ENCODE assay signal across 7 mouse cellular contexts in the genomic region with DNA sequence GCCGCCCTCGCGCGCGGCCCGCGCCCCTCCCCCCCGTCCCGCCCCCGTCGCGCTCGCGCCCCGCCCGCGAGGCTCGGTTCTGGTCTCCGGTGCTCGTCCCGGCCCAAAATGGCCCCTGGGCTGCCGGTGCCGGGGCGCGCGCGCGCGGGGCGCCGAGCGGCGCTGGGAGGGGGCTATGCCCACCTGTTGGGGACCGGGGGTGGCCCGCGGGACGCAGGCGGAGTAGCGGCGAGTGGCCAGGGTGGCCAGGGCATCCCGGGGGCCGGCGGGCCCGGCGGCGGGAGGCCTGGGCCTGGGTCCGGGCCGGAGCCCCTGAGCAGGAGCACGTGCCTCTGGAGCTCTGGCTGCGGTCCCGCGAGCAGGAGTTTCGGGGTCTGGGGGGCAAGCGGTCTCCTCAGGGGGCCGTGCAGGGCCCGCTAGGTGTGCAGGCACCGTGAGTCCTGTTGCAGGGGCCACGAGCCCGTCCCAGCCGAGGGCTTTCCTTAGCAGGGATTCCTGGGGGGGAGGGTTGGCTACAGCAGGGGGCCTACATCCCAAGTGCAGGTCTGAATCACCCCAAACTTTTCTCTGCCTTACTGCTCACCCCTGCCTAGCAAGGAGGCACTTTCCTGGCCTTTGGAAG. TPM values are rescaled to one million over a fixed set of nuclear protein-coding genes. Genes with fewer than 3 reads are reported as not detected.
DNase-seq lines count a peak whose midpoint lies in the region; ATAC-seq and TF ChIP-seq lines count a peak whose summit lies in the region.

No protein-coding gene starts in this region.

- H3K36me3 ChIP-seq in forebrain, postnatal 0 days (ENCODE audit: insufficient read depth) = no peaks in the 10 kb centered on the region
- H3K36me3 ChIP-seq in midbrain, embryonic 16.5 days (ENCODE audit: control insufficient read depth, insufficient read depth, low read length) = no peaks in the 10 kb centered on the region

- TF ChIP-seq POLR2A in brain, embryonic 14.5 days (IDR thresholded peaks at IDR 0.05; ENCODE audit: borderline replicate concordance, extremely low read depth, insufficient read depth, insufficient read length, poor library complexity, severe bottlenecking) = no peak

- peak overlapping the region; percentile 92 for H3K27ac ChIP-seq in forebrain, postnatal 0 days (ENCODE audit: low read depth, low read length)
- H3K27ac ChIP-seq in midbrain, embryonic 16.5 days (ENCODE audit: low read length) = peak overlapping the region; percentile 74

- H3K4me2 ChIP-seq in forebrain, postnatal 0 days (ENCODE audit: low read depth) = peak overlapping the region; percentile 88
- peak overlapping the region; percentile 94 for H3K4me2 ChIP-seq in midbrain, embryonic 16.5 days (ENCODE audit: low read length)

- no peaks in the 10 kb centered on the region for H3K9me3 ChIP-seq in forebrain, postnatal 0 days (ENCODE audit: low read length)
- no peaks in the 10 kb centered on the region for H3K9me3 ChIP-seq in midbrain, embryonic 16.5 days (replicated peaks; ENCODE audit: control insufficient read depth, low read length, poor library complexity, severe bottlenecking)

- no peak for TF ChIP-seq CTCF in brain, embryonic 14.5 days (IDR thresholded peaks at IDR 0.05; ENCODE audit: borderline replicate concordance, extremely low read depth, insufficient read depth, insufficient read length)
- no peak for TF ChIP-seq CTCF in forebrain, postnatal 0 days (IDR thresholded peaks at IDR 0.05; ENCODE audit: low read depth)

- H3K9ac ChIP-seq in forebrain, postnatal 0 days = peak overlapping the region; percentile 98
- peak overlapping the region; percentile 94 for H3K9ac ChIP-seq in midbrain, embryonic 16.5 days (ENCODE audit: low read depth, low read length)

- H3K27me3 ChIP-seq in forebrain, postnatal 0 days (ENCODE audit: insufficient read depth, low read length) = no peaks in the 10 kb centered on the region
- no peaks in the 10 kb centered on the region for H3K27me3 ChIP-seq in midbrain, embryonic 16.5 days (ENCODE audit: control insufficient read depth, insufficient read depth, low read depth, low read length)

- peak; percentile 10 for ATAC-seq in forebrain, postnatal 0 days
- peak; percentile 19; the same call in 1 of the 2 replicates for ATAC-seq in midbrain, embryonic 16.5 days

- peak overlapping the region; percentile 99 for H3K4me3 ChIP-seq in forebrain, postnatal 0 days (ENCODE audit: low read depth, low read length)
- peak overlapping the region; percentile 100 for H3K4me3 ChIP-seq in midbrain, embryonic 16.5 days (ENCODE audit: low read depth, low read length)

- DNase-seq in right cerebral cortex, postnatal 4 days = peak; percentile 42
- no peak for DNase-seq in right cerebral cortex, postnatal 36 days (ENCODE audit: low spot score in 2 of 2)
- DNase-seq in brain, embryonic 14.5 days (ENCODE audit: low read depth) = peak; percentile 27
- peak; percentile 34 for DNase-seq in forebrain, postnatal 0 days
- DNase-seq in kidney, postnatal 25 days = peak; percentile 13 to 58
- no peak for DNase-seq in c-Kit-positive CD71-positive TER-119-positive erythroid progenitor cells, embryonic 14.5 days (ENCODE audit: low spot score)

- H3K4me1 ChIP-seq in forebrain, postnatal 0 days (ENCODE audit: insufficient read depth) = peaks cover 17% of the 10 kb centered on the region
- H3K4me1 ChIP-seq in midbrain, embryonic 16.5 days (ENCODE audit: control insufficient read depth, insufficient read depth, low read length) = peaks cover 30% of the 10 kb centered on the region

- 8% methylated on average over 44 of the region's 60 CpGs for WGBS in forebrain, postnatal 0 days
- WGBS in midbrain, embryonic 16.5 days = 1% methylated on average over 19 of the region's 60 CpGs

RNA-seq across cellular contexts. Expression of a gene that starts 0.6 kb away (rescaled TPM):
- polyA plus RNA-seq in brain, embryonic 14.5 days (2012; rRNA removed) = 124 and 134 TPM in 2 replicates
- total RNA-seq in forebrain, postnatal 0 days (2014; rRNA removed) = 49.2 and 59.3 TPM in 2 replicates
- 13.6 and 13.8 TPM in 2 replicates for polyA plus RNA-seq in forebrain, postnatal 0 days (2015; fragmentation: Nextera tagmentation; extraction: Ambion mirVana)
- polyA plus RNA-seq in midbrain, embryonic 16.5 days (2015; fragmentation: Nextera tagmentation; extraction: Ambion mirVana) = 14.4 and 15.9 TPM in 2 replicates

RNA-seq across cellular contexts. Expression of a gene that starts 24.3 kb away (rescaled TPM):
- 0.14 and 0.34 TPM in 2 replicates for polyA plus RNA-seq in brain, embryonic 14.5 days (2012; rRNA removed)
- total RNA-seq in forebrain, postnatal 0 days (2014; rRNA removed) = 0.54 and 1.7 TPM in 2 replicates
- polyA plus RNA-seq in forebrain, postnatal 0 days (2015; fragmentation: Nextera tagmentation; extraction: Ambion mirVana) = not detected in 2 replicates
- not detected in 2 replicates for polyA plus RNA-seq in midbrain, embryonic 16.5 days (2015; fragmentation: Nextera tagmentation; extraction: Ambion mirVana)

RNA-seq across cellular contexts. Expression of a gene that starts 41.4 kb away (rescaled TPM):
- polyA plus RNA-seq in brain, embryonic 14.5 days (2012; rRNA removed) = 303 and 373 TPM in 2 replicates
- total RNA-seq in forebrain, postnatal 0 days (2014; rRNA removed) = 191 and 198 TPM in 2 replicates
- 533 and 584 TPM in 2 replicates for polyA plus RNA-seq in forebrain, postnatal 0 days (2015; fragmentation: Nextera tagmentation; extraction: Ambion mirVana)
- polyA plus RNA-seq in midbrain, embryonic 16.5 days (2015; fragmentation: Nextera tagmentation; extraction: Ambion mirVana) = 369 and 395 TPM in 2 replicates

RNA-seq across cellular contexts. Expression of a gene that starts 47.5 kb away (rescaled TPM):
- 53.9 and 64.2 TPM in 2 replicates for polyA plus RNA-seq in brain, embryonic 14.5 days (2012; rRNA removed)
- total RNA-seq in forebrain, postnatal 0 days (2014; rRNA removed) = 8.3 and 16.1 TPM in 2 replicates
- polyA plus RNA-seq in forebrain, postnatal 0 days (2015; fragmentation: Nextera tagmentation; extraction: Ambion mirVana) = 28.9 and 47.1 TPM in 2 replicates
- polyA plus RNA-seq in midbrain, embryonic 16.5 days (2015; fragmentation: Nextera tagmentation; extraction: Ambion mirVana) = 16.8 and 23.3 TPM in 2 replicates

RNA-seq across cellular contexts. Expression of a gene that starts 57.6 kb away (rescaled TPM):
- polyA plus RNA-seq in brain, embryonic 14.5 days (2012; rRNA removed) = 12.9 and 18.0 TPM in 2 replicates
- total RNA-seq in forebrain, postnatal 0 days (2014; rRNA removed) = 7.8 and 8.6 TPM in 2 replicates
- polyA plus RNA-seq in forebrain, postnatal 0 days (2015; fragmentation: Nextera tagmentation; extraction: Ambion mirVana) = 7.6 and 10.0 TPM in 2 replicates
- 11.0 and 11.4 TPM in 2 replicates for polyA plus RNA-seq in midbrain, embryonic 16.5 days (2015; fragmentation: Nextera tagmentation; extraction: Ambion mirVana)

Comparison
In these comparisons a context has a peak if more than half of its experiments do, and no peak if none do; other contexts are left out.
1. DNase-seq: peak in right cerebral cortex, postnatal 4 days (single experiment), brain, embryonic 14.5 days (single experiment), forebrain, postnatal 0 days (single experiment) and kidney, postnatal 25 days (2 of 2); none in right cerebral cortex, postnatal 36 days (0 of 2) and c-Kit-positive CD71-positive TER-119-positive erythroid progenitor cells, embryonic 14.5 days (single experiment).